Mouse (Mus musculus) embryonic facial prominence, embryonic 13.5 days (tissue): ENCODE results near the gene Ldb2. TPM values are rescaled to one million over a fixed set of nuclear protein-coding genes. Genes with fewer than 3 reads are reported as not detected.

ENCODE experiments used
- ATAC-seq: fragments of 200-750 bp; cut with Nextera tagmentation; 2 replicates; pipeline ENCODE4 v1.8.0; 2017; ENCODE audit warnings: low read depth; ENCODE audit not compliant: insufficient number of reproducible peaks, insufficient read depth, low FRiP score, low TSS enrichment
- H3K27ac ChIP-seq: fragments of 300-500 bp; sonication (generic); 2 replicates; pipeline ENCODE4 v1.5.1; 2015; ENCODE audit warnings: moderate library complexity, mild to moderate bottlenecking, inconsistent platforms
- H3K27me3 ChIP-seq: fragments of 300-500 bp; sonication (generic); 2 replicates; pipeline ENCODE4 v1.6.1; 2015; ENCODE audit warnings: mild to moderate bottlenecking, inconsistent platforms
- H3K36me3 ChIP-seq: fragments of 300-500 bp; sonication (generic); 2 replicates; pipeline ENCODE4 v1.6.1; 2015; ENCODE audit warnings: mild to moderate bottlenecking, inconsistent platforms
- H3K4me1 ChIP-seq: fragments of 300-500 bp; sonication (generic); 2 replicates; pipeline ENCODE4 v1.6.1; 2015; ENCODE audit warnings: inconsistent platforms
- H3K4me2 ChIP-seq: fragments of 300-500 bp; sonication (generic); 2 replicates; pipeline ENCODE4 v1.6.1; 2015; ENCODE audit warnings: moderate library complexity, mild to moderate bottlenecking, inconsistent platforms
- H3K4me3 ChIP-seq: fragments of 300-500 bp; sonication (generic); 2 replicates; pipeline ENCODE4 v1.5.1; 2015; ENCODE audit warnings: mild to moderate bottlenecking, inconsistent platforms
- H3K9ac ChIP-seq: fragments of 300-500 bp; sonication (generic); 2 replicates; pipeline ENCODE4 v1.6.1; 2015; ENCODE audit warnings: mild to moderate bottlenecking, inconsistent platforms
- H3K9me3 ChIP-seq: fragments of 300-500 bp; sonication (generic); 2 replicates; pipeline ENCODE4 v1.6.1; 2016; ENCODE audit warnings: inconsistent platforms
- WGBS: fragments of 180-500 bp; shearing (Covaris S2); methylation state at CpG from one replicate; pipeline ENCODE4 v1.1.7; 2015; ENCODE audit warnings: mixed read lengths; 5-methylcytosine and 5-hydroxymethylcytosine counted together
- polyA plus RNA-seq: library from polyadenylated mRNA; unstranded; fragments of >200 nt; fragmentation: Nextera tagmentation; extraction: Ambion mirVana; gene quantifications from 2 replicates; pipeline ENCODE4 v1.2.1, GENCODE M21; 2015

Ldb2 gene
- polyA plus RNA-seq, 1 experiment from 2014 or later = 53.5 TPM

DNA sequence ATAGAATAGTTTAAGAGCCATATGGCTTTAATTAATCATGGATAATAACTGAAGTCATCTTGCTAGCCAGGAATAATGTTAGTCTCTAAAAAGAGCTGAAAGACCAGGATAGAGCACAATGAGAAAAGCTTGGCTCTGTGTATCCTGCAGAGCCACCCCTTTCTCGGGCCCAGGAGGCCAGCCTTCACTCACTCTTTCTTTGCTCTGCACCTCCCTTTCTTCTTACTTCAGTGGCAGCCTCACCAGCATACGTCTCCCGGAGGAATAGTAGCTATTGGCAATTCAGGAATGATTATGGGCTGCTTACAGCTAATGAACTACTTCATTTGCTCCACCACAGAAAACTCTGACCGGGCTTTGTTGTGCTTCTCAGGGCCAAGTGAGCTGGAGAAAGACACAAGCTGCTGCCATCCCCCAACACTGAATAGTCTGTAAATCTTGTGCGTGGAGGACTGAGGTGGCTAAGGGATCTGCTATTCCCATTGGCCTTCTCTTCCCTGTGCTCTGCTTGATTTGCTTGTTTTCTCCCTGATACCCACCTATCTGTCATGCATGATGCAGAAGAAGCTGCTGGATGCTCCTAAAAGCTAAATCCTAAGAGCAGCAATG is 86.2 kb downstream of the Ldb2 start:
- Histone ChIP-seq H3K36me3 (no peaks in the 10 kb centered on the region), H3K9me3 (no peaks in the 10 kb centered on the region), H3K4me3 (no peak overlapping the region), H3K9ac (no peak overlapping the region), H3K4me2 (no peak overlapping the region), H3K27ac (peak overlapping the region; percentile 66), H3K27me3 (no peaks in the 10 kb centered on the region), H3K4me1 (peaks cover 17% of the 10 kb centered on the region)
- 24% methylated on average over 5 of the region's 5 CpGs for WGBS
- ATAC-seq = no peak

DNA sequence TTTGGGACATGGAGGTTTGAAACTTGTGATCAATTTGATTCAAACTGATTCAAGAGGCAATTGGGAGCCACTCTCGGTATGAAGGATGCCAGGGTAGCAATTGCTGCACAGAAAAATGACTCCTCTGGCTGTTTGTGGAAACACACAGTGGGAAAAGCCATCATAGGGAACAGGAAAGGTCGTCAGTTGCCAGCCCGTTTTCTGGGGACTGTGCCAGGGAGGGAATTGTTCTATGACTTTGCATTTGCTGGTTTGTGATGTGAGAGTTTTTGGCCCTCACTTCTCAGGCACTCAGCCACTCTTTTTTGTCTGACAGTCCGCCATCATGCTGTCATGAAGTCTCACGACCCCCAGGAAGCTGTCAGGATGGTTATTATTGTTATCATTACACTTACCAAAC is 88.3 kb downstream of the Ldb2 start:
- H3K9me3 ChIP-seq = no peaks in the 10 kb centered on the region
- 63% methylated on average over 5 of the region's 5 CpGs for WGBS
- no peak overlapping the region for H3K9ac ChIP-seq
- no peak overlapping the region for H3K4me3 ChIP-seq
- no peak overlapping the region for H3K27ac ChIP-seq
- H3K36me3 ChIP-seq = no peaks in the 10 kb centered on the region
- H3K27me3 ChIP-seq = no peaks in the 10 kb centered on the region
- H3K4me1 ChIP-seq = peaks cover 19% of the 10 kb centered on the region
- H3K4me2 ChIP-seq = no peak overlapping the region
- ATAC-seq = no peak

DNA sequence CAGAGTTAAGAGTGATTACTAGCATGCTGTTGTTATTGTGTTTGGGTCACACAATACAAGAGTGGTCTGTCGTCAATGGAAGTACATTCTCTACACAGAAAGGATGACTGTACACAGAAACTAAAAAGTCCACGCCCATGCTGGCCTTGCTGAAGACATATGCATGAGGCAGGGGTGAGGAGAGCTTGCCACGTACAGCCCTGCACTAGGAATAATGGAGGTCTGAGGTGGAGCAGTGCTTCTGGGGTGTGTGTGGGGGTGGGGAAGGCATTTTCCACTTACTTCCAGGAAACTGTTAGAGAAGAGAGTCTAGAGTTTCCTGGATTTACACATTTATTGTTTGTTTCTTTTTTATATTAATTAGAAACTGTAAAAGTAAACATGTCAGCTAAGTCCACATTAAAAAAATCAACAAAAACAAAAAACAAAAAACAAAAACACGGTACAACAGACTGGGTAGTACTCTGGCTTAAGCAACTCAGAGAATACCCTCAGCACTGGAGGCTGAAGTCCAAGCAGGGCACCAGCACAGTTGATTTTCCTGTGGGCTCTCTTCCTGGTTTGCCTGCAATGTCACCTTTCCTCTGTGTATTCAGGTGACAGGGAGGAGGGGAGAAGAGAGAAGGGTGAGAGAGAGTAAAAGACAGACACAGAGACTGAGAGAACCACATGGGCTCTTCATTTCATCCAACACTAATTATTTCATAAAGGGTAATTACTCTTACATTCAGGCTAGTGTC is 89.2 kb downstream of the Ldb2 start:
- Histone ChIP-seq H3K27ac (no peak overlapping the region), H3K4me1 (peaks cover 19% of the 10 kb centered on the region), H3K9me3 (no peaks in the 10 kb centered on the region), H3K27me3 (no peaks in the 10 kb centered on the region), H3K9ac (no peak overlapping the region), H3K4me2 (no peak overlapping the region), H3K36me3 (no peaks in the 10 kb centered on the region), H3K4me3 (no peak overlapping the region)
- ATAC-seq = no peak
- WGBS = 66% methylated on average over 4 of the region's 4 CpGs

DNA sequence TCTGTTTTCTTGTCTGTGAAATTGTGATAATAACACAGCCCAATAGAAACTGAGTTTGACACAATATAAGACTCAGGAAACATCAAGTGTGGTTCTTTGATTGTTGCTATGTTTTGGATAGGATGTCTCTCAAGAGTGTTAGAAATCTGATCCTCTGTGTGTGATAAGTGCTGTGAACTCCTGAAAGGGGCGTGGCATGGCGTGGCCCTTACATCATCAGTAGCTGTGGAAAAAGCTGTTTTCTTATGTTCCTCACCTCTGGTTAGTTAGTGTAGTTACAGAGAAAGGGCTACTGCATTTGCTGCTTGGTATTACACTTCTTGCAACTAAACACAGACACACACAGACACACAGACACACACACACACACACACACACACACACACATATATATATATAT is 90.2 kb downstream of the Ldb2 start:
- Histone ChIP-seq H3K9ac (no peak overlapping the region), H3K9me3 (no peaks in the 10 kb centered on the region), H3K4me1 (peaks cover 13% of the 10 kb centered on the region), H3K27ac (no peak overlapping the region), H3K36me3 (no peaks in the 10 kb centered on the region), H3K4me3 (no peak overlapping the region), H3K27me3 (no peaks in the 10 kb centered on the region), H3K4me2 (no peak overlapping the region)
- WGBS = 81% methylated on average over 2 of the region's 2 CpGs
- ATAC-seq = no peak

DNA sequence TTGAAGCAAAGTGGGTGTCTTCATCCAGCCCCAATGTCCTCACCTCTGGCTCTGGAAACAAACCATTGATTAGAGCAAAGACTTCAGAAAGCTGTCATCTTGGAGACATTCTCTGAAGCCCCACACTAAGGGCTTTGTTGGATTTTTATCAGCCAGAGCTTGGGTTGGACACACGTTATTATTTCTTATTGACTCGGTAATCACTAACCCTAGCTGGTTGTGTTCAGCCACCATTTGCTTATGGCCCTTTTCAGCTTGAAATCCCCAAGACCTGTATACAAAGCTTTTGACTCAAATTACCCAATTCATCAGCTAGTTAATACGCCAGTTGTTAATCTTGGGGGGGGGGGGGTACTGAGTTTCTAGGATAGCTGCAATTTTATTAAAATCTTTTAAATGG is 91.5 kb downstream of the Ldb2 start:
- H3K27me3 ChIP-seq = no peaks in the 10 kb centered on the region
- peaks cover 3% of the 10 kb centered on the region; the same call in 1 of the 2 replicates for H3K4me1 ChIP-seq
- H3K9ac ChIP-seq = no peak overlapping the region
- no peaks in the 10 kb centered on the region for H3K36me3 ChIP-seq
- ATAC-seq = no peak
- no peaks in the 10 kb centered on the region for H3K9me3 ChIP-seq
- H3K4me3 ChIP-seq = no peak overlapping the region
- no peak overlapping the region for H3K4me2 ChIP-seq
- H3K27ac ChIP-seq = no peak overlapping the region
- 77% methylated on average over 3 of the region's 3 CpGs for WGBS

DNA sequence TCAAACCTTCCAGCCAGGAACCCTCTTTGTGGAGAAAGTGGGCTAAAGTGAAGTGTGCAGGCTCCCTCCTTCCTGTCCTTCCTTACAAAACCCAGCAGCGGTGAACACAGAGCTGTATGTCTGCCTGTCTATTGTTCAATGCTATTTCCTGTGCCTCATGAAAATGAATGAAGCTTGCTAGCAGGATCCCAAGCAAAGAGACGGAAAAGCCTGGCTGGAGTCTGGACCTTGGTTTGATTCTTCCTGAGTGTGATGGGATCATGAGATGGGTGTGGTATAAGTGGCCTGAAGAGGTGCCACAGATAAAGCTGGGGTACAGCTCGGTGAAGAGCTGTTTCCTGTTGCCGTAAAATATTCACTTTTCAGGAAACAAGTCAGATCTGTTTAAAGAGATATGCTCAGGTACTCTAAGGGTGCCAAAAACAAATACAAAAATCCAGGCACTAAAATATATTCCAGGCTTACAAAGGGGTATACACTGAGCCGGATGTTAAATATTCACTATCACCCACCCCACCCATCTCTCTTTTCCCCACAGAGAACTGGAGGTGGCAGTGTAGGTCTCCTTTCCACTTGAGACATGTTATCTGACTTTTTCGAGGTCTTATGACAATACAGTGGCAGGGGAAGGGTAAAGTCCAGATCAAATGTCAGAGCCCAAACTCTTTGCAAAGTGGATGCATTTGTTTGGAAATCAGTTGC is 92.3 kb downstream of the Ldb2 start:
- Histone ChIP-seq H3K9ac (no peak overlapping the region), H3K4me1 (peaks cover 3% of the 10 kb centered on the region; the same call in 1 of the 2 replicates), H3K27ac (no peak overlapping the region), H3K4me3 (no peak overlapping the region), H3K4me2 (no peak overlapping the region), H3K36me3 (no peaks in the 10 kb centered on the region), H3K27me3 (no peaks in the 10 kb centered on the region), H3K9me3 (no peaks in the 10 kb centered on the region)
- 51% methylated on average over 6 of the region's 6 CpGs for WGBS
- ATAC-seq = no peak

DNA sequence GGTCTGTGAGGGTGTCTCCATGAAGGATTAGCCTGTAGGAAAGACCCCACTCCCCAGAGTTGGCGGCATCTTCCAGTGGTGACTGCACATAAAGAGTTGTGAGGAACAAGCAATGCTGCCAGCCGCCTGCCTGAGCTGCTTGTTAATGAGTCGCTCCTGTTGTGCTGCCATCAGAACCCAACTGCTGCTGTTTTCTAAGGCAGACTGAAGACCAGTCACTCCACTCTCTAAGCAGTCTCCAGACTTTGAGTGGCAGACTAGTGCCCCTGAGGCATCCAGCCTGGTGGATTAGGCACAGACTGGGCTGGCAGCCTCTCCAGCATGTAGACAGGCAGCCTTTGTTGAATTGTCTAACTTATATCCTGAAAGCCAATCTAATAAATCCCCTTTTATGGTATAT is 101.5 kb downstream of the Ldb2 start:
- Histone ChIP-seq H3K27me3 (no peaks in the 10 kb centered on the region), H3K4me3 (no peak overlapping the region), H3K27ac (no peak overlapping the region), H3K36me3 (no peaks in the 10 kb centered on the region), H3K9ac (no peak overlapping the region), H3K4me2 (no peak overlapping the region), H3K9me3 (no peaks in the 10 kb centered on the region), H3K4me1 (peaks cover 28% of the 10 kb centered on the region)
- WGBS = 65% methylated on average over 3 of the region's 3 CpGs
- no peak for ATAC-seq

DNA sequence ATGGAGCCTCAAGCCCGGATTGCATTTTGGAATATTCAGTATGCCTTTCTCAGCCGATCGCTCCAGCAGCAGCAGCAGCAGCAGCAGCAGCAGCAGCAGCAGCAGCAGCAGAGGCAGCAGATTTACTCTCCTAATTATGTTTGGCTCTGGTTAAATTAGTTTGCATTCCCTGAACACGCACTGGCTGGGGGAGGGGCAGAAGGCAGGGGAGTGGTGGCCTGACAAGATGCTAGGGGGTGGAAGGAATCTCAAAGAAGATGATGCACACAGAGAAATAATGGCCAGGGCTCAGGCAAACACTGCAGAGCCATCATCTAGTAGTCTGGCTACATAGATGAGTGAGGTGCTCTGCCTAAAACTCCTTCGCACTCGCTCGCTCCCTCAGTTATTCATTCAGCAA is 102.9 kb downstream of the Ldb2 start:
- Histone ChIP-seq H3K27me3 (no peaks in the 10 kb centered on the region), H3K4me2 (no peak overlapping the region), H3K36me3 (no peaks in the 10 kb centered on the region), H3K4me1 (peaks cover 28% of the 10 kb centered on the region), H3K9ac (no peak overlapping the region), H3K27ac (no peak overlapping the region), H3K9me3 (no peaks in the 10 kb centered on the region), H3K4me3 (no peak overlapping the region)
- 53% methylated on average over 7 of the region's 7 CpGs for WGBS
- ATAC-seq = no peak

DNA sequence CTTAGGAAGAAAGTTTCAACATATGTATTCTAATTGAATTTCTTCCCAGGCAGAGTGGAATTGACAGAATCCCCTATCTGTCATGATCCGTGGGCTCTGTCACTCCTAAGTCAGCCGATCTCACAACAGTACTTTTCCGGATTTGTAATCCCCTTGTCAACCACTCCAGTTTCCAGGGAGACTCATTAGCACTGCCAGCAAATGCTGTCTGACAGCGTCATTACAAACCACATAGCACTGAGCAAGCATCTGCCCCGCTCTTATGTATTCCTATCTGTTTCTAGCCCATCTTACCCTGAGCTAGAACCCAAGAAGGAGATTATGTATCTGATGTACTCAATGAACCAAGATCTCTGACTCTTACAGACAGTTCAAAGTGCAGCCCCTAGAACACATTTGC is 105.8 kb downstream of the Ldb2 start:
- Histone ChIP-seq H3K27ac (no peak overlapping the region), H3K27me3 (no peaks in the 10 kb centered on the region), H3K9me3 (no peaks in the 10 kb centered on the region), H3K9ac (no peak overlapping the region), H3K4me1 (peaks cover 35% of the 10 kb centered on the region), H3K4me2 (no peak overlapping the region), H3K36me3 (no peaks in the 10 kb centered on the region), H3K4me3 (no peak overlapping the region)
- 55% methylated on average over 5 of the region's 5 CpGs for WGBS
- no peak for ATAC-seq

DNA sequence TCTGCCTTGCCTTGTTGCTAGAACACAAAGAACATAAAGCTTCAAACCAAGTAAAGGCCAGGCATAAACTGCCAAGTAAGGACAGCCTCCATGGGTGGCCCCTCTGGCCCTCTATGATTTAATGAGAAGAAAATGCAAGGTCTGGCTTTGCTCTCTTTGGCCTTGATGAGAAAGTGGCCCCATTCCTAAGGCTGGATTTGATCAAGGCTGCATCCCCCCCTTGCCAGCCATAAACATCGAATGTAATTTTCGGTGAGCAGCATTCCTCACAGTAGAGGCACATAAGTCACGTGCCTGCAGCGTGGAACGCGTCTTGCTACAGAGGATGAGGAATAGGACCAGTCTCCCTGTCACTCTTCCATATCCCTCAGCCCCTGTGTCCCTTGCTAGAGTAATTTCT is 113.1 kb downstream of the Ldb2 start:
- Histone ChIP-seq H3K4me1 (peaks cover 22% of the 10 kb centered on the region), H3K27ac (0 out of 2 replicates have a peak overlapping the region, but pooled peaks have one; percentile 49), H3K4me3 (no peak overlapping the region), H3K4me2 (no peak overlapping the region), H3K27me3 (no peaks in the 10 kb centered on the region), H3K9me3 (no peaks in the 10 kb centered on the region), H3K36me3 (no peaks in the 10 kb centered on the region), H3K9ac (no peak overlapping the region)
- no peak for ATAC-seq
- 38% methylated on average over 6 of the region's 6 CpGs for WGBS

DNA sequence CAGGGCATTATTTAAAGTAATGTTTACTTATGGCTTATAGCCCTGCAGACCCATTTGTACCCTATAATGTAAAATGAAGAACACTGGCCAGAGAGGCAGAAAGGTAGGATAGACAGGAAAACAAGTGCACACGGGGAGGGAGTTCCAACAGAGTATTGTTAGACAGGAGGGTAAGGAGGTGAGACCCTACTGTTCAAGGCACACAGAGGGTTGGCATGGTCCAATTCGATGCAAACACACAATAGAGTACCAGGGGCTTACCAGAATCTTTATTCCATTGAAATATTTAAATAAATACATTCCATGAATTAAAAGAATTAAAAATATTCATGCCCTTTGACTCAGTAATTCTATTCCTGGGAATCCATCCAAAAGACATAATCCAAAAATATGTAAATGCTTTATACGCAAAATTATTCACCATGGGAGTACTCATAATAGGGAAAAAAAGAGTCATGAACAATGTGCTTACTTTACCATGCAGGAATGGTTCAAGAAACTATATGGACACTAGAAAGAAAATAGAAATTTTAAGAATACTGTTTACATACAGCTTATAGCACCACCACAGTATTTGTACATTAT is 118.3 kb downstream of the Ldb2 start:
- Histone ChIP-seq H3K9me3 (no peaks in the 10 kb centered on the region), H3K9ac (no peak overlapping the region), H3K4me2 (no peak overlapping the region), H3K36me3 (no peaks in the 10 kb centered on the region), H3K4me1 (peaks cover 11% of the 10 kb centered on the region), H3K27me3 (no peaks in the 10 kb centered on the region), H3K4me3 (no peak overlapping the region), H3K27ac (peak overlapping the region; percentile 55; the same call in 1 of the 2 replicates)
- WGBS = 62% methylated on average over 3 of the region's 3 CpGs
- ATAC-seq = no peak
